Mouse (Mus musculus): ENCODE results near the gene Rfx4. TPM values are rescaled to one million over a fixed set of nuclear protein-coding genes. Genes with fewer than 3 reads are reported as not detected.

Gene Rfx4
- polyA plus RNA-seq, 1 experiment: 14.3 TPM

- TF ChIP-seq CTCF (IDR thresholded peaks at IDR 0.05; ENCODE audit: extremely low read depth, insufficient read depth, low read length) (no peak), POLR2A (IDR thresholded peaks at IDR 0.05; ENCODE audit: extremely low read depth, insufficient read depth, low read length) (no peak)
- no peaks in the 10 kb centered on the region for H3K4me1 ChIP-seq (ENCODE audit: control insufficient read depth, insufficient read depth, low read length)
- no peak overlapping the region for H3K27ac ChIP-seq (ENCODE audit: insufficient read depth, low read length)
- no peak overlapping the region for H3K4me3 ChIP-seq (ENCODE audit: insufficient read depth, low read length)
Measured at GRCm38 (mm10) chr10:84803216-84803844, 47.5 kb downstream of the Rfx4 start.

GRCm38 (mm10) chr10:84805576-84805975, 49.7 kb downstream of the Rfx4 start:
- no peaks in the 10 kb centered on the region for H3K4me1 ChIP-seq (ENCODE audit: control insufficient read depth, insufficient read depth, low read length)
- TF ChIP-seq CTCF (IDR thresholded peaks at IDR 0.05; ENCODE audit: extremely low read depth, insufficient read depth, low read length): no peak
- TF ChIP-seq POLR2A (IDR thresholded peaks at IDR 0.05; ENCODE audit: extremely low read depth, insufficient read depth, low read length): no peak

GRCm38 (mm10) chr10:84807206-84807605, 51.3 kb downstream of the Rfx4 start:
- H3K4me1 ChIP-seq (ENCODE audit: control insufficient read depth, insufficient read depth, low read length): no peaks in the 10 kb centered on the region
- no peak overlapping the region for H3K4me3 ChIP-seq (ENCODE audit: insufficient read depth, low read length)
- no peak for TF ChIP-seq CTCF (IDR thresholded peaks at IDR 0.05; ENCODE audit: extremely low read depth, insufficient read depth, low read length)
- no peak for TF ChIP-seq POLR2A (IDR thresholded peaks at IDR 0.05; ENCODE audit: extremely low read depth, insufficient read depth, low read length)
- no peak overlapping the region for H3K27ac ChIP-seq (ENCODE audit: insufficient read depth, low read length)

More at GRCm38 (mm10) chr10:84805576-84805975, 49.7 kb downstream of the Rfx4 start:
- Histone ChIP-seq H3K27ac (ENCODE audit: insufficient read depth, low read length) (no peak overlapping the region), H3K4me3 (ENCODE audit: insufficient read depth, low read length) (no peak overlapping the region)

- no peak for TF ChIP-seq CTCF (IDR thresholded peaks at IDR 0.05; ENCODE audit: extremely low read depth, insufficient read depth, low read length)
- TF ChIP-seq POLR2A (IDR thresholded peaks at IDR 0.05; ENCODE audit: extremely low read depth, insufficient read depth, low read length): no peak
- Histone ChIP-seq H3K4me3 (ENCODE audit: insufficient read depth, low read length) (no peak overlapping the region), H3K27ac (ENCODE audit: insufficient read depth, low read length) (peak overlapping the region; percentile 65; the same call in 1 of the 2 replicates), H3K4me1 (ENCODE audit: control insufficient read depth, insufficient read depth, low read length) (no peaks in the 10 kb centered on the region)
Measured at GRCm38 (mm10) chr10:84810030-84810849, 54.4 kb downstream of the Rfx4 start.

GRCm38 (mm10) chr10:84811171-84811912, 55.5 kb downstream of the Rfx4 start:
- Histone ChIP-seq H3K4me3 (ENCODE audit: insufficient read depth, low read length) (no peak overlapping the region), H3K4me1 (ENCODE audit: control insufficient read depth, insufficient read depth, low read length) (no peaks in the 10 kb centered on the region), H3K27ac (ENCODE audit: insufficient read depth, low read length) (no peak overlapping the region)
- no peak for TF ChIP-seq CTCF (IDR thresholded peaks at IDR 0.05; ENCODE audit: extremely low read depth, insufficient read depth, low read length)
- no peak for TF ChIP-seq POLR2A (IDR thresholded peaks at IDR 0.05; ENCODE audit: extremely low read depth, insufficient read depth, low read length)

- Histone ChIP-seq H3K4me3 (ENCODE audit: insufficient read depth, low read length) (no peak overlapping the region), H3K4me1 (ENCODE audit: control insufficient read depth, insufficient read depth, low read length) (no peaks in the 10 kb centered on the region), H3K27ac (ENCODE audit: insufficient read depth, low read length) (no peak overlapping the region)
- TF ChIP-seq CTCF (IDR thresholded peaks at IDR 0.05; ENCODE audit: extremely low read depth, insufficient read depth, low read length) (no peak), POLR2A (IDR thresholded peaks at IDR 0.05; ENCODE audit: extremely low read depth, insufficient read depth, low read length) (no peak)
Measured at GRCm38 (mm10) chr10:84811913-84812295, 56.0 kb downstream of the Rfx4 start.

- peaks cover 4% of the 10 kb centered on the region; the same call in 1 of the 2 replicates for H3K4me1 ChIP-seq (ENCODE audit: control insufficient read depth, insufficient read depth, low read length)
- TF ChIP-seq POLR2A (IDR thresholded peaks at IDR 0.05; ENCODE audit: extremely low read depth, insufficient read depth, low read length): no peak
- TF ChIP-seq CTCF (IDR thresholded peaks at IDR 0.05; ENCODE audit: extremely low read depth, insufficient read depth, low read length): no peak
- H3K4me3 ChIP-seq (ENCODE audit: insufficient read depth, low read length): no peak overlapping the region
- no peak overlapping the region for H3K27ac ChIP-seq (ENCODE audit: insufficient read depth, low read length)
Measured at GRCm38 (mm10) chr10:84815676-84816436, 60.0 kb downstream of the Rfx4 start.

- no peak overlapping the region for H3K4me3 ChIP-seq (ENCODE audit: insufficient read depth, low read length)
- TF ChIP-seq POLR2A (IDR thresholded peaks at IDR 0.05; ENCODE audit: extremely low read depth, insufficient read depth, low read length) (no peak), CTCF (IDR thresholded peaks at IDR 0.05; ENCODE audit: extremely low read depth, insufficient read depth, low read length) (no peak)
- no peak overlapping the region for H3K27ac ChIP-seq (ENCODE audit: insufficient read depth, low read length)
- H3K4me1 ChIP-seq (ENCODE audit: control insufficient read depth, insufficient read depth, low read length): peaks cover 4% of the 10 kb centered on the region; the same call in 1 of the 2 replicates
Measured at GRCm38 (mm10) chr10:84817086-84817869, 61.4 kb downstream of the Rfx4 start.

Data from cortical plate, adult 2 months (tissue).